Mouse (Mus musculus): ENCODE data around the gene Parp9.

DNA sequence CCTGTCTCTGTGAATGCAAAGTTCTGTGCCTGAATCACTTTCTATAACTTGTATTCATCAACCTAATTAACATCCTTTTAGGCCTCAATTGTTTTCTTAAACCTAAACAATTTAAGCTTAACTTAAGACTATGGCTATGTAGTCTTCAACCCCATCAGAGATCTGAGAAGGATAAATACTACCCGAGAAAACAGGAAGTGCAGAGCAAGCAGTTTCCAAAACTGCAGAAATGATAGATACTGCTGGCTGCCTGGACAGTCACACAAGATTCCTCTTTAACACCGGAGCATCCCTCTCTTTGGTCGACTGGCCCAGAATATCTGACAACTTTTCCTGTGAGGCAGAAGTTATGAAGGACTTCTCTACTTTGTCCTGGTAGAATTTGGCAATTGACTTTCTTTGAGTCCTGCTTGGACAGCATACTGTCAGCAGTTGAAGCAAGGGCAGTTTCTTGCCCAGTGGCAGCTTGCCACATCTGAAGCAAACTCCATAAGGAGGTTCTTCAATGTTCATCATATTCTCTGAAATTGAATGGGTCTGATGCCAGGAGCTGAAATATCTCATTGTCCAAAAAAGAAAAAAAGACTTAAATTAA is 15.9 kb upstream of the Parp9 start:
- TF ChIP-seq CTCF (IDR thresholded peaks at IDR 0.05): no peak
- no peak for TF ChIP-seq EP300 (IDR thresholded peaks at IDR 0.05; ENCODE audit: insufficient read depth, low read depth, low read length)
- TF ChIP-seq POLR2A (IDR thresholded peaks at IDR 0.05; ENCODE audit: insufficient read depth, low read depth, low read length): no peak

Data from heart, adult 2 months (tissue).